Mouse (Mus musculus) ovary, postnatal 14 days (tissue): ENCODE data around the gene St8sia1.
"Not testable (repeated sequence)": the region's sequence is repeated elsewhere in the genome, so short reads cannot be mapped to it uniquely, and the experiment has no call there.

Source experiments
- DNase-seq: peaks from one replicate; pipeline ENCODE4 v3.0.0; 2022; ENCODE audit warnings: low spot score

St8sia1 gene

GRCm38 (mm10) chr6:142964076-142964530 lies at the start of gene St8sia1:
St8sia1 (minus strand) TSS chr6:142964452.
- no peak for DNase-seq

- no peak for DNase-seq
Measured at GRCm38 (mm10) chr6:143012513-143013215, 48.4 kb upstream of the St8sia1 start.

- no peak for DNase-seq
Measured at GRCm38 (mm10) chr6:143008865-143009264, 44.6 kb upstream of the St8sia1 start.

GRCm38 (mm10) chr6:143005209-143005608 lies 41.0 kb upstream of the St8sia1 start:
- not testable (repeated sequence) for DNase-seq

GRCm38 (mm10) chr6:143004801-143005200 lies 40.5 kb upstream of the St8sia1 start:
- DNase-seq = no peak

- DNase-seq = no peak
Measured at GRCm38 (mm10) chr6:142998221-142998999, 34.2 kb upstream of the St8sia1 start.

- no peak for DNase-seq
Measured at GRCm38 (mm10) chr6:142996887-142997286, 32.6 kb upstream of the St8sia1 start.

- peak; percentile 16 for DNase-seq
Measured at GRCm38 (mm10) chr6:142995567-142995966, 31.3 kb upstream of the St8sia1 start.

GRCm38 (mm10) chr6:142994821-142995220 lies 30.6 kb upstream of the St8sia1 start:
- no peak for DNase-seq

- no peak for DNase-seq
Measured at GRCm38 (mm10) chr6:142993705-142994698, 29.8 kb upstream of the St8sia1 start.

GRCm38 (mm10) chr6:142992971-142993370 lies 28.7 kb upstream of the St8sia1 start:
- no peak for DNase-seq

GRCm38 (mm10) chr6:142992099-142992498 lies 27.8 kb upstream of the St8sia1 start:
- no peak for DNase-seq

- no peak for DNase-seq
Measured at GRCm38 (mm10) chr6:142991391-142992059, 27.3 kb upstream of the St8sia1 start.

GRCm38 (mm10) chr6:142990516-142990915 lies 26.3 kb upstream of the St8sia1 start:
- DNase-seq = no peak

- DNase-seq = no peak
Measured at GRCm38 (mm10) chr6:142989495-142989894, 25.2 kb upstream of the St8sia1 start.

- peak; percentile 64 for DNase-seq
Measured at GRCm38 (mm10) chr6:142988753-142989152, 24.5 kb upstream of the St8sia1 start.

- no peak for DNase-seq
Measured at GRCm38 (mm10) chr6:142988231-142988630, 24.0 kb upstream of the St8sia1 start.

- no peak for DNase-seq
Measured at GRCm38 (mm10) chr6:142987616-142988015, 23.4 kb upstream of the St8sia1 start.

- not testable (repeated sequence) for DNase-seq
Measured at GRCm38 (mm10) chr6:142986706-142987105, 22.5 kb upstream of the St8sia1 start.

GRCm38 (mm10) chr6:142985561-142986238 lies 21.4 kb upstream of the St8sia1 start:
- DNase-seq = not testable (repeated sequence)
